Mouse (Mus musculus): Measurements from ENCODE around the gene Itgb5. TPM values are rescaled to one million over a fixed set of nuclear protein-coding genes. Genes with fewer than 3 reads are reported as not detected.
A peak's percentile ranks its signal among the peaks of the same experiment; 100 is the strongest.

Itgb5 gene
- total and polyA plus RNA-seq, 3 experiments = 0.85 to 20.1 (median 1.8) TPM

- H3K27me3 ChIP-seq (replicated peaks) = peaks cover 28% of the 10 kb centered on the region
- peak overlapping the region; percentile 43; the same call in 1 of the 2 replicates for H3K9ac ChIP-seq (ENCODE audit: insufficient read depth, low read depth)
Observed at GRCm38 (mm10) chr16:33833781-33834482, 4.5 kb downstream of the Itgb5 start.

DNA sequence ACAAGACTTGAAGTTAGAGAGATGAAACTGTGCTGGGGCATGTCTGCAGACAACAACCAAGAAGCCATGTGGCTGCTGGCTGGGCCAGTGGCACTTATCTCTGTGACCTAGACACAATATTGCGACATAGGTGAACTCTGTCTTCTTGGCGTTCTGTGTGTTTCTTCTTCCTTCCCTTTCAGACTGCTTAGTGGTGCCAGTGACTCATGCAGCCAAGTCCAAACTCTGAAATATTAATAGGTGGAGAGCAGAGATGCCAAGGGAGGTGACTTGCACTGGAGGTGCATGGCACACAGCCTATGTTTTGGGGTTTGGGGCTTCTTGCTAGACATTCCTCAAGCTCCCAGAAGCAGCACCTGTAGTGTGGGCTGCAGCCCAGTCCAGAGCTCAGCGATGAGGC is 7.2 kb downstream of the Itgb5 start:
- Histone ChIP-seq H3K27ac (ENCODE audit: insufficient read depth, low read depth) (no peak overlapping the region), H3K4me3 (replicated peaks in 1 of 3; ENCODE audit: low read depth in 2 of 3, low read length in 2 of 3, poor library complexity in 1 of 3) (no peak overlapping the region), H3K36me3 (replicated peaks in 1 of 2; ENCODE audit: control insufficient read depth in 1 of 2, insufficient read depth in 1 of 2, low read length in 1 of 2) (no peaks in the 10 kb centered on the region), H3K4me1 (ENCODE audit: control insufficient read depth in 1 of 2, insufficient read depth in 2 of 2) (peaks cover 4 to 7% of the 10 kb centered on the region in 2 experiments; a peak in 3 of 4 replicates), H3K9ac (ENCODE audit: insufficient read depth, low read depth) (no peak overlapping the region), H3K27me3 (replicated peaks) (peaks cover 7% of the 10 kb centered on the region), H3K79me2 (replicated peaks; ENCODE audit: control insufficient read depth, extremely low read depth, insufficient read depth, poor library complexity, severe bottlenecking) (no peaks in the 10 kb centered on the region), H3K4me2 (ENCODE audit: insufficient read depth, low read depth, poor library complexity, severe bottlenecking) (no peak overlapping the region), H3K9me3 (replicated peaks; ENCODE audit: low read length) (no peaks in the 10 kb centered on the region)
- TF ChIP-seq ELF1 (IDR thresholded peaks at IDR 0.05; ENCODE audit: low read depth, low read length) (no peak), EP300 (IDR thresholded peaks at IDR 0.05; ENCODE audit: low read length) (no peak), RAD21 (IDR thresholded peaks at IDR 0.05; ENCODE audit: low read depth, low read length) (no peak), IRF4 (IDR thresholded peaks at IDR 0.05; ENCODE audit: low read depth, low read length) (no peak), ZMIZ1 (IDR thresholded peaks at IDR 0.05; ENCODE audit: low read depth, low read length) (no peak), MEF2A (IDR thresholded peaks at IDR 0.05; ENCODE audit: borderline replicate concordance, low read depth, low read length) (no peak), MAZ (IDR thresholded peaks at IDR 0.05; ENCODE audit: low read depth, low read length) (no peak), CTCF (conservative IDR thresholded peaks at IDR 0.05 in 1 of 2, IDR thresholded peaks at IDR 0.05 in 1 of 2; ENCODE audit: low read depth in 2 of 2, low read length in 2 of 2) (no peak)
- DNase-seq (ENCODE audit: extremely low read depth) = no peak
- dilution Hi-C loops (cut with MboI; ENCODE audit: extremely low pct_ligation_motif_present, extremely low pct_unique_long_range_greater_than_20kb, low sequenced_read_pairs) = no loop called here
- in situ Hi-C loops (cut with MboI; ENCODE audit: low pct_ligation_motif_present, low pct_unique_long_range_greater_than_20kb, low sequenced_read_pairs) = no loop called here

More at GRCm38 (mm10) chr16:33833781-33834482, 4.5 kb downstream of the Itgb5 start:
- Histone ChIP-seq H3K4me2 (ENCODE audit: insufficient read depth, low read depth, poor library complexity, severe bottlenecking) (peak overlapping the region; percentile 62), H3K36me3 (replicated peaks in 1 of 2; ENCODE audit: control insufficient read depth in 1 of 2, insufficient read depth in 1 of 2, low read length in 1 of 2) (no peaks in the 10 kb centered on the region), H3K27ac (ENCODE audit: insufficient read depth, low read depth) (no peak overlapping the region), H3K9me3 (replicated peaks; ENCODE audit: low read length) (no peaks in the 10 kb centered on the region), H3K4me1 (ENCODE audit: control insufficient read depth in 1 of 2, insufficient read depth in 2 of 2) (peaks cover 7 to 22% of the 10 kb centered on the region in 2 experiments), H3K79me2 (replicated peaks; ENCODE audit: control insufficient read depth, extremely low read depth, insufficient read depth, poor library complexity, severe bottlenecking) (no peaks in the 10 kb centered on the region), H3K4me3 (replicated peaks in 1 of 3; ENCODE audit: low read depth in 2 of 3, low read length in 2 of 3, poor library complexity in 1 of 3) (no peak overlapping the region)
- 0 out of 2 replicates have a peak, but pooled peaks have one; percentile 34 for TF ChIP-seq CHD2 (IDR thresholded peaks at IDR 0.05; ENCODE audit: low read length)
- TF ChIP-seq ELF1 (IDR thresholded peaks at IDR 0.05; ENCODE audit: low read depth, low read length) = no peak
- peak in 1 of 2 experiments; percentile 36; a peak in 2 of 4 replicates for TF ChIP-seq CTCF (conservative IDR thresholded peaks at IDR 0.05 in 1 of 2, IDR thresholded peaks at IDR 0.05 in 1 of 2; ENCODE audit: low read depth in 2 of 2, low read length in 2 of 2)
- no peak for TF ChIP-seq HCFC1 (IDR thresholded peaks at IDR 0.05; ENCODE audit: low read depth, low read length)
- TF ChIP-seq RAD21 (IDR thresholded peaks at IDR 0.05; ENCODE audit: low read depth, low read length) = peak; percentile 8
- 0 out of 2 replicates have a peak, but pooled peaks have one; percentile 42 for TF ChIP-seq TBP (conservative IDR thresholded peaks at IDR 0.05; ENCODE audit: low read depth, low read length)
- no peak for TF ChIP-seq RCOR1 (conservative IDR thresholded peaks at IDR 0.05; ENCODE audit: low read depth, low read length)
- TF ChIP-seq TCF12 (IDR thresholded peaks at IDR 0.05; ENCODE audit: low read depth, low read length) = 0 out of 2 replicates have a peak, but pooled peaks have one; percentile 12
- no peak for TF ChIP-seq SIN3A (IDR thresholded peaks at IDR 0.05; ENCODE audit: low read length)
- no peak for TF ChIP-seq SMC3 (IDR thresholded peaks at IDR 0.05; ENCODE audit: low read depth, low read length)
- no peak for TF ChIP-seq USF2 (conservative IDR thresholded peaks at IDR 0.05; ENCODE audit: low read depth, low read length)
- TF ChIP-seq EP300 (IDR thresholded peaks at IDR 0.05; ENCODE audit: low read length) = no peak
- TF ChIP-seq MAZ (IDR thresholded peaks at IDR 0.05; ENCODE audit: low read depth, low read length) = no peak
- peak; percentile 63 for TF ChIP-seq POLR2A (IDR thresholded peaks at IDR 0.05; ENCODE audit: low read depth, low read length)
- TF ChIP-seq JUND (conservative IDR thresholded peaks at IDR 0.05; ENCODE audit: low read depth, low read length) = no peak
- in situ Hi-C loops (cut with MboI; ENCODE audit: low pct_ligation_motif_present, low pct_unique_long_range_greater_than_20kb, low sequenced_read_pairs) (no loop called here), dilution Hi-C loops (cut with MboI; ENCODE audit: extremely low pct_ligation_motif_present, extremely low pct_unique_long_range_greater_than_20kb, low sequenced_read_pairs) (no loop called here)
- DNase-seq (ENCODE audit: extremely low read depth) = peak; percentile 32

All from CH12.LX (cell line).